Mouse (Mus musculus) right cerebral cortex, postnatal 4 days (tissue): ENCODE data around the gene Krtap16-1.
A peak's percentile ranks its signal among the peaks of the same experiment; 100 is the strongest.

Experiments
- DNase-seq: peaks from one replicate; pipeline ENCODE4 v3.0.0-alpha.2; 2022

The Krtap16-1 gene

DNA sequence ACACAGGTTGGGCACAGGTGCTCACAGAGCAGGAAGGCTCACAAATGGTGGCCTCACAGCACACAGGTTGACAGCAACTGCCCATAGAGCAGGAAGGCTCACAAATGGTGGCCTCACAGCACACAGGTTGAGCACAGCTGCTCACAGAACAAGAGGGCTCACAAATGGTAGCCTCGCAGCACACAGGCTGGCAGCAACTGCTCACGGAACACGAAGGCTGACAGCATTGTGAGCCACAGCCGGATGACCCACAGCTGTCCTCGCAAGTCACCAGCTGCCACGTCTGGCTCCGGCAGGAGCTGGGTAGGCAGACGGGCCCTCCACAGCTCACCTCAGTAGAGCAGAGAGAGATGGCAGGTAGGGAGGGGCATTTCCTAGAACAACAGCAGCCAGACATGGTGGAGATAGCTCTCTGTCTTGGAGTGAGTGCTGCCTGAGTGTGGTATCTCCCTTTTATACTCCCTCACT lies at the start of gene Krtap16-1:
Gene Krtap16-1, minus strand, starts transcription at position 418 of the 468 bp plus-strand sequence.
- no peak for DNase-seq

- no peak for DNase-seq
Observed at GRCm38 (mm10) chr11:100029768-100030167, 43.4 kb upstream of the Krtap16-1 start, which contains the start of gene Krt33b. Gene Krt33b, minus strand, starts transcription at chr11:100029868.

GRCm38 (mm10) chr11:100021438-100021837 lies 35.0 kb upstream of the Krtap16-1 start:
- DNase-seq = no peak

DNA sequence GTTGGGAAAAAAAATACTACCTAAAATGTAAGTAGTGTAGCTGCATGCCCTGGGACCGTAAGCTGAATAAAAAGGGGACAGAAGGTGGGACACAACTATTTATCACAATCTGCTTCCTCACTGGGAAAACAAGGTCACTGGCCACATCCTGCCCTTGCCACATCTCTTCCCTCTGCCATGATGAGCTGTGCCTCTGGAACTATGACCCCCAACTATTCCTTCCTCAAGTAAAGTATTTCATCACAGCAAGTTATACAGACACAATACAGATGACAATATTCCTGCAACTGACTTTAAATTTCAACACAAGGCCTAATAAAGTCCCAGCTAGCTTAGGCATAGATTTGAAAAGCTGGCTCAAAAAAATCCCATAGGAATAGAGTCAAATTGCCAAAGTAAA lies 33.1 kb upstream of the Krtap16-1 start:
- DNase-seq = no peak

GRCm38 (mm10) chr11:100016112-100016511 lies 29.7 kb upstream of the Krtap16-1 start, which contains the start of gene Krt33a:
Gene Krt33a, minus strand, starts transcription at chr11:100016212.
- no peak for DNase-seq

DNA sequence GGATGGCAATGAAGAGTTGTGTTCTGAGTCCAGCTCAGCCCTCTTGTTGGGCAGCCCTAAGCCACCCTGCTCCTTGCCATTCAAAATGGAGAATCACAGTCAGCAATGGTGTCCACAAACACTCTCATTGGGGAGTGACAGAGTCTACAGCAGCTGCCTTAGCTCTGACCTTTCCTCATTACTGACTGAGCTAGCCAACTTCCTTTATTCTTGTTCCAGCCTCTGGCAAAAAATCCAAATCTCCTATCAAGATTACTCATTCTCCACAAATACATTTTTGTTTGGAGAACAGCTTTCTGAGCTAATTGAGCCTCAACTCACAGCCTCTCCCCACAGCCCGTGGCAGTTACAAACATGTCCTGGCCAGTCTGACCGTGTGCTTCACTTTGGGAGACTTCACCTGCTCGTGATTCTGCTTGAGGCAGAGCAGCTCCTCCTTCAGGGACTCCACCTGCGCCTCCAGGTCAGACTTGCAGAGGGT lies 27.3 kb upstream of the Krtap16-1 start:
- no peak for DNase-seq

DNA sequence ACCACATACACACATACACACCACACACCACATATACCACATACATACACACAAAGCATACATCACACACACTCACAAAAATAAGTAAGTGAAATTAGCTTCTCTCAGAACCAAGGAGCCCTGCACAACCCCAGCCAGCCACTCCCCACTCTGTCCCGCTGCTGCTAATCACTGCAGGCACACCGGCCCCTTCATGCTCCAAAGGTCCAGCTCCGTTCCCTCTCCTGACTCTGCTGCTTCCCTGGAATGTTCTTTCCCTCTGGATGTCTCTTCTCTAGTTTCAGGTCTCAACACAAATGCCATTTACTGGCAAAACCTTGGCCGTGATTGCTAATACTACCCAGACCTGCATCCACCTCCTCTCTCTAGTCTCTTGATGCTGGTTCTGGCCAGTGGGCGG lies 24.3 kb upstream of the Krtap16-1 start:
- no peak for DNase-seq

- no peak for DNase-seq
Observed at GRCm38 (mm10) chr11:100008336-100008735, 21.9 kb upstream of the Krtap16-1 start.

DNA sequence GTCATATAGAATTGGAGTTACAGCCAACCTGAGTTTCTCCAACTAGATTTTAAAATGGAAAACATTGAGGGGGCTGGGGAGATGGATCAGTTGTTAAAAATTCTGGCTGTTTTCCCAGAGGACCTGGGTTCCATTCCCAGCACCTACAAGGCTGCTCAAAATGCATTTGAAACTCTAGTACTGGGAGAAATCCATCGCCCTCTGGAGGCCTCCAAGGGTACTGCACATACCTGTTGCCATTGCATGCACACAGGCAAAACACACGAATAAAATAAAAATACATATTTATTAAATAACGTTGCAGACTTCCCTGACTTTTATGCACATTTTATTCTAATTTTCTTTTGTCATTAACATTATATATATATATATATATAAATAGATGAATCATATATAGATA lies 20.2 kb upstream of the Krtap16-1 start:
- no peak for DNase-seq

- no peak for DNase-seq
Observed at GRCm38 (mm10) chr11:100005905-100006304, 19.5 kb upstream of the Krtap16-1 start.

DNA sequence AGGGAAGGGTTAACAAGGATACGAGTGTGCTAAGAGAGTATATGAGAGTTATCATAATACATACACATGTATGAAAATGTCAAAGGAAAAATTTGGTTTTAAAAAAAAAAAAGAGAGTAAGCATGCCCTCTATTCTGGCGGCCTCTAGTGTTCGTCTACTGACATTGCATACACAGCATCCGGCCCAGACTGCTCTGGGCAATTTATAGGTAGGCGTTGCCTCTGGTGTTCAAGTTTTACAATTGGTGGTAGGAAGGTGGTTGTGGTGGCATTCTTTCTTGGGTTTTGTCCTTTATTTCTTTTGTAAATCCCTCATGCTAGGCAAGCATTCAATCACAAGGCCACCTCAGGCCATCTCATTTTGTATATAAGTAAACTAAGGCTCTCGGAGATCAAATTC lies 18.4 kb upstream of the Krtap16-1 start:
- DNase-seq = peak; percentile 62

DNA sequence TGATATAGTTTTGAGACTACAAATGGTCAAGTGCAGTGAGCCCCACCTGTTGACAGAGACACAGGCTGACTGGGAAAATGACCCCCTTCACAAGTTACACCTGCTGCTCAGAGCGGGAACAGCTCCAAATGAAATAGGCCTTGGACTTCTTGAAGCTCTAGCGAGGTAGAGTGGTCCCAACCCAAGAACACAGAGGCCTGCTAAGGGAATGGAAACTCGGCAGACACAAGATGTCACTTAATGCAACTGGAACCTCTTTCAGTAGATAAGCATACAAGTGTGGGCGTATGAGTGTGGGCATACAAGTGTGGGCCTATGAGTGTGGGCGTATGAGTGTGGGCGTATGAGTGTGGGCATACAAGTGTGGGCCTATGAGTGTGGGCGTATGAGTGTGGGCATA lies 12.7 kb upstream of the Krtap16-1 start:
- no peak for DNase-seq

DNA sequence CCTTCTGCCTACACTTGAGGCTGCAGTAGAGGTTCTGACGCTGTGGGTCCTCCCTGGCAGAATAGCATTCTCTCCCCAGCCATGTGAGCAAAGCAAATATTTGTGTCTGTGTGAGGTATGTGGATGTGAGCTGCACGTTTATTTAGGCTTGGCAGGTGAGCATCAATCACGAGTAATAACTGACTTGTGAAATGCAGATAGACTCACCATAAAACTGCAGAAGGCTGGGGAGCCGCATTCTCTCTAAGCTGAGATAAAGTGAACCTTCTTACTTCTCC lies 7.9 kb upstream of the Krtap16-1 start:
- no peak for DNase-seq

GRCm38 (mm10) chr11:99993620-99994383 lies 7.4 kb upstream of the Krtap16-1 start, which contains the start of gene Krtap17-1:
Gene Krtap17-1, minus strand, starts transcription at chr11:99993994.
- DNase-seq = peak; percentile 9

DNA sequence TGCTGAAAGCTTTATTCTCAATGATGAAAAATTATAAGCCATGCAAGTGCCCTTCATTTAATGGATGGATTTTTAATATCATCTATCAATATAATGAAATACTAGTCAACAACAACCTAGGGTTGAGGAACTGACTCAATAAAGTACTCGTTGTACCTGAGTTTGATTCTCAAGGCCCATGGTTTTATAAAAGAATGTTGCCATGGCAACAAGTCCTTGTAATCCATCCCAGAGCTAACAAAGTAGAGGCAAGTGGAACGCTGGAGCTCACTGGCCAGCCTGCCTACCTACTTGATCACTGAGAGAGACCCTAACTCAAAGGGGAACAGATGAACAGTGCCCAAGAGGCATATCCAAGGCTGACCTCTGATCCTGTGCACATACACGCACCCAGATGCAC lies 4.2 kb upstream of the Krtap16-1 start:
- no peak for DNase-seq

DNA sequence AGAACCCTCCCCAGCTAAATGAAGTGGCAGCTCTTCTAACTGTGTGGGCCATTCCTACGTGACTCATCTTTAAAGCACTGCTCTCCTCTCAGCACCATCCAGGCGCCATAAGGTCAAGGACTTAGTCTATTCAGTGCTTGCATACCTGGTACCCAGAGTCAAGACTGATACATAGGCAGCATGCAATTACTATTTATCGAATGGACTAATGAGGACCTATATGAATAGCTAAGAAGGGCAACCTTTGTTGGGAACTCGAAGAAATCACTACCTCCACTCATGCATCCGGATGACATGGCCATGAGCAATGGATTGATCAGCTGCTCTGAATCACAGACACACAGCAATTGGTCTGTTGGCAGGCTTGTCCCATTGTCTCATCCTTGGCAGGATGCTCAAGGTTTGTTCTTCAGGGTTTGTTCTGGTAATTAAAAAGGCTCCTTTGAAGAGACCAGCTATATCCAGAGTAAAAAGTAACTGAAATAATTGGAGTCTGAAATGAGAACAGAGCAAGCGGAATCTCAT lies 3.5 kb upstream of the Krtap16-1 start:
- no peak for DNase-seq

DNA sequence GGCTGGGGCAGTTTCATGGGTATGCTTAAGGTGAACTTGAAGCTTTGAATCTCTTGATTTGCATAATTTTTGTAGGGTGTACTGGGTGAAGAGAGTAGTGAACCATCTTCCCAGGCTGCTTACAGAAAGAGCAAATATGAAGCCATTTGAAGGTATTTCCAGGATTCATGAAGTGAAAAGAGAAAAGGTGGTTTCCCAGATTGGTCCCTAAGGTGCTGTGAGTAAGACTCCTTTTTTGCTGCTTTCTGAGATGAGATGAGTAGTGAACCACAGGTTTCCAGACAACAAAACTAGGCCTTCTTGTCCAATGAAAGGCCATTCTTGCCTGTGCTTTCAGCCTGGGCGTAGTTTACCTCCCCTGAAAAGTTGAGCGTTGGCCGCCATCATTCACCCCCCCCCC lies 2.1 kb upstream of the Krtap16-1 start:
- no peak for DNase-seq

DNA sequence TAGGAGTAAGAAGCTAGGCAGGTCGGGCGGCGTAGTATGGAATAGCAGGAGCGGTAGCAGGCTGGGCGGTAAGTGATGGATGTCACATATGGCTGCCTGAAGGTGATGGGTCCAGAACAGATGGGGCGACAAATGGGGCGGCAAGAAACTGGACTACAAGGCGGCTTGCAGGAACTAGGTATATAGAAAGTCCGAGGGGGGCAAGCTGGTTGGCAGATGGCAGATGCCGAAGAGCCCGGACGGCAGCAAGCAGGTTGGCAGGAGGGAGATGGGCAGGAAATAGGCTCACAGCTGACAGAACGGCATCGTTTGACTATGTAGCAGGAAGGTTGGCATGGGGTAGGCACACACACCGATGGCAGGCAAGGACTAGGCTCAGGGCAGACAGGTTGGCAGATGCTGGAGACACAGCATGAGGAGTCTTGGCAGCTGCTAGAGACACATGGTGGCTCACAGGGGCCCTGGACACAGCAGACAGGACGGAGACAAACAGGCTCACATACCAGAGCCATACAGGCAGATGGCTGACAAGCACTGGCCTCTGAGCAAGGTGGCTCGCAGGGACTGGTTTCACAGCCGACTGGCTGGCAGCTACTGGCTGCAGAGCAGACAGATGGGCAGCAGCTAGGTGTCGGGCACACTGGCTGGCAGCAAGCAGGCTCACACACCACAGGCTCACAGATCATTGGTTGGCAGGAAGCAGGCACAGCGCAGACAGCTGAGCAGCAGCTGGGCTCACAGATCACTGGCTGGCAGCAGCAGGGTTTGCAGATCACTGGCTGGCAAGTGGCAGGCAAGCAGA lies 905 bp downstream of the Krtap16-1 start:
- peak; percentile 38 for DNase-seq

- no peak for DNase-seq
Observed at GRCm38 (mm10) chr11:99983442-99983841, 3.0 kb downstream of the Krtap16-1 start.

DNA sequence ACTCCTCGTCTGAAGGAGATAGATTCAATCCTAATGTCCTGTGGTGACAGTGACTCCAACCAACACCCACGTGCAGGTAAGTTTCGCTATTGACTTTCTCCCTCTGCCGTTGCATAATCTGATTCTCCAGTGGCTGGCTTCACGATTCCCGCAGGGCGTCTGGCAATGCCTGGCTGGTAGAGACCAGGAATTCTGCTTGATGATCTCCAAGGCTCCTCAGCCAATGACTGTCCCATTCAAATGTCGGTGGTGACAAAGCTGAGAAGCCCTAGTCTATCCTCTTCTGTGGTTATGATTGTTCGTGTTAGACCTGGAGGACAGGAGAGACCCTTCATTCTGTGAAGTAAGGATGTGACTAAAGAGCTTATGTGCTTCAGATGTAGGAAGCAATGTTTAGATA lies 3.7 kb downstream of the Krtap16-1 start:
- DNase-seq = no peak

DNA sequence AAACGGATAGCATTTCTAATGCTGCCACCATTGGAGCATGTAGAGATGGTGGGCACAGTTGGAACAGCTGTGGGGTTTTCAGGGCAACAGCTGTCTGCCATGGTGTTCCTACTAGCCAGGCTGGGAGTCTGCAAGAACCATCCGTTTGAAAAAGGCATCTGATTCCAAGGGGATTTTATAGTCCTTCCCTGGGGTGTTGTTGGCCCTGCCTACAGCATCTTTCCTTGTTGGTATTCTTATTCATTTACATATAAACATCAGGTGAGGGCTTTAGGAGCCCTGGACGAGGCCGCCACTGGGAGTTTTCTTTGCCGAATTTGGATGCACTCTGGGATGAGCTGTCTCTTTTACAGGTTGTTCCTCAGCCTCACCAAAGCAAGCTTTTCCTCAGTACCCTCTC lies 7.4 kb downstream of the Krtap16-1 start, which contains the start of gene Krtap29-1:
Gene Krtap29-1, minus strand, starts transcription at position 101 of the 400 bp plus-strand sequence.
- DNase-seq = no peak

- DNase-seq = no peak
Observed at GRCm38 (mm10) chr11:99965961-99966360, 20.4 kb downstream of the Krtap16-1 start.

GRCm38 (mm10) chr11:99964213-99964612 lies 22.2 kb downstream of the Krtap16-1 start:
- peak; percentile 10 for DNase-seq

- DNase-seq = no peak
Observed at GRCm38 (mm10) chr11:99948175-99948574, 38.2 kb downstream of the Krtap16-1 start, which contains the start of gene Krtap9-5. Gene Krtap9-5, plus strand, starts transcription at chr11:99948475.
